Mouse (Mus musculus) hindbrain, embryonic 14.5 days (tissue): ENCODE measurements around the gene Svs5. TPM values are rescaled to one million over a fixed set of nuclear protein-coding genes. Genes with fewer than 3 reads are reported as not detected.
"Not testable (repeated sequence)": the region's sequence is repeated elsewhere in the genome, so short reads cannot be mapped to it uniquely, and the experiment has no call there.

ENCODE experiments used
- ATAC-seq: fragments of 200-750 bp; cut with Nextera tagmentation; 2 replicates; pipeline ENCODE4 v1.8.0; 2017; ENCODE audit warnings: moderate number of reproducible peaks, mild to moderate bottlenecking, moderate TSS enrichment, moderate library complexity; ENCODE audit not compliant: low FRiP score
- DNase-seq: peaks from one replicate; pipeline ENCODE4 v3.0.0-alpha.2; 2015; ENCODE audit warnings: low spot score
- H3K27ac ChIP-seq: fragments of 300-500 bp; sonication (generic); 2 replicates; pipeline ENCODE4 v1.5.1; 2014; ENCODE audit warnings: mild to moderate bottlenecking, moderate library complexity
- H3K27me3 ChIP-seq: fragments of 300-500 bp; sonication (generic); 2 replicates; pipeline ENCODE4 v1.6.1; 2014; ENCODE audit warnings: mild to moderate bottlenecking, low read length, mixed read lengths; ENCODE audit not compliant: control insufficient read depth, insufficient read depth
- H3K36me3 ChIP-seq: fragments of 300-500 bp; sonication (generic); replicated peaks from 2 replicates; pipeline ENCODE4 v1.6.1; 2014; ENCODE audit not compliant: control insufficient read depth, insufficient read depth
- H3K4me1 ChIP-seq: fragments of 300-500 bp; sonication (generic); replicated peaks from 2 replicates; pipeline ENCODE4 v1.6.1; 2014; ENCODE audit warnings: antibody characterized with exemption, low read length, mixed read lengths; ENCODE audit not compliant: control insufficient read depth, insufficient read depth
- H3K4me2 ChIP-seq: fragments of 300-500 bp; sonication (generic); replicated peaks from 2 replicates; pipeline ENCODE4 v1.6.1; 2014; ENCODE audit warnings: mild to moderate bottlenecking, moderate library complexity
- H3K4me3 ChIP-seq: fragments of 300-500 bp; sonication (generic); replicated peaks from 2 replicates; pipeline ENCODE4 v1.5.1; 2014; ENCODE audit warnings: mild to moderate bottlenecking, low read length
- H3K9ac ChIP-seq: fragments of 300-500 bp; sonication (generic); 2 replicates; pipeline ENCODE4 v1.6.1; 2014
- H3K9me3 ChIP-seq: fragments of 300-500 bp; sonication (generic); 2 replicates; pipeline ENCODE4 v1.6.1; 2016; ENCODE audit warnings: low read length; ENCODE audit not compliant: control insufficient read depth
- WGBS: fragments of 180-500 bp; shearing (Covaris S2); extraction: QIAGEN DNeasy Blood & Tissue Kit; methylation state at CpG from one replicate; pipeline ENCODE4 v1.1.7; 2014; 5-methylcytosine and 5-hydroxymethylcytosine counted together
- polyA plus RNA-seq: library from polyadenylated mRNA; unstranded; fragments of >200 nt; fragmentation: Nextera tagmentation; extraction: Ambion mirVana; gene quantifications from 2 replicates; pipeline ENCODE4 v1.2.1, GENCODE M21; 2014

Svs5 gene
- polyA plus RNA-seq = not detected in 2 replicates

GRCm38 (mm10) chr2:164332440-164332839 lies at the start of gene Svs5:
Svs5 (plus strand) TSS chr2:164332740.
- H3K4me1 ChIP-seq, H3K27me3 ChIP-seq, H3K27ac ChIP-seq, H3K9me3 ChIP-seq, H3K4me2 ChIP-seq, H3K4me3 ChIP-seq, H3K36me3 ChIP-seq, ATAC-seq, H3K9ac ChIP-seq, DNase-seq: not testable (repeated sequence)
- 80% methylated on average over 3 of the region's 3 CpGs for WGBS

GRCm38 (mm10) chr2:164288968-164289367 lies 43.6 kb upstream of the Svs5 start, which contains the start of gene Svs3a:
Svs3a (plus strand) TSS chr2:164289268.
- H3K27me3 ChIP-seq, H3K36me3 ChIP-seq, DNase-seq, H3K27ac ChIP-seq, H3K9me3 ChIP-seq, ATAC-seq, H3K9ac ChIP-seq, H3K4me3 ChIP-seq, H3K4me2 ChIP-seq, H3K4me1 ChIP-seq: not testable (repeated sequence)
- 79% methylated on average over 1 of the region's 1 CpGs for WGBS

- DNase-seq (no peak), ATAC-seq (no peak)
- H3K9ac ChIP-seq = no peak overlapping the region
- H3K4me1 ChIP-seq = no peaks in the 10 kb centered on the region
- no peak overlapping the region for H3K27ac ChIP-seq
- no peak overlapping the region for H3K4me2 ChIP-seq
- no peaks in the 10 kb centered on the region for H3K36me3 ChIP-seq
- WGBS = 86% methylated on average over 5 of the region's 5 CpGs
- no peaks in the 10 kb centered on the region for H3K9me3 ChIP-seq
- H3K4me3 ChIP-seq = no peak overlapping the region
- H3K27me3 ChIP-seq = no peaks in the 10 kb centered on the region
Measured at GRCm38 (mm10) chr2:164312599-164312998, 19.9 kb upstream of the Svs5 start.

GRCm38 (mm10) chr2:164315460-164315859 lies 17.1 kb upstream of the Svs5 start:
- not testable (repeated sequence) for H3K27ac ChIP-seq, H3K36me3 ChIP-seq, H3K4me2 ChIP-seq, H3K4me3 ChIP-seq, ATAC-seq, H3K9me3 ChIP-seq, H3K27me3 ChIP-seq, DNase-seq, H3K9ac ChIP-seq, H3K4me1 ChIP-seq

GRCm38 (mm10) chr2:164316451-164316850 lies 16.1 kb upstream of the Svs5 start, which contains the start of gene Svs6:
Svs6 (plus strand) TSS chr2:164316751.
- H3K27ac ChIP-seq, H3K9me3 ChIP-seq, H3K4me1 ChIP-seq, ATAC-seq, H3K27me3 ChIP-seq, DNase-seq, H3K4me3 ChIP-seq, H3K9ac ChIP-seq, H3K4me2 ChIP-seq, H3K36me3 ChIP-seq: not testable (repeated sequence)
- 72% methylated on average over 1 of the region's 1 CpGs for WGBS

- WGBS = 87% methylated on average over 6 of the region's 6 CpGs
- no peak overlapping the region for H3K4me3 ChIP-seq
- no peaks in the 10 kb centered on the region for H3K27me3 ChIP-seq
- H3K4me1 ChIP-seq = no peaks in the 10 kb centered on the region
- no peak for DNase-seq
- H3K36me3 ChIP-seq = no peaks in the 10 kb centered on the region
- no peak overlapping the region for H3K9ac ChIP-seq
- H3K4me2 ChIP-seq = no peak overlapping the region
- H3K9me3 ChIP-seq = no peaks in the 10 kb centered on the region
- no peak overlapping the region for H3K27ac ChIP-seq
- ATAC-seq = no peak
Measured at GRCm38 (mm10) chr2:164320983-164321382, 11.6 kb upstream of the Svs5 start.

GRCm38 (mm10) chr2:164343732-164344131 lies 11.2 kb downstream of the Svs5 start:
- H3K9ac ChIP-seq, H3K4me2 ChIP-seq, H3K9me3 ChIP-seq, H3K27ac ChIP-seq, ATAC-seq, H3K4me1 ChIP-seq, H3K36me3 ChIP-seq, DNase-seq, H3K27me3 ChIP-seq, H3K4me3 ChIP-seq: not testable (repeated sequence)
- WGBS = 67% methylated on average over 1 of the region's 1 CpGs

- DNase-seq, H3K27me3 ChIP-seq, H3K9ac ChIP-seq, H3K27ac ChIP-seq, ATAC-seq, H3K4me1 ChIP-seq, H3K36me3 ChIP-seq, H3K4me2 ChIP-seq, H3K4me3 ChIP-seq, H3K9me3 ChIP-seq: not testable (repeated sequence)
Measured at GRCm38 (mm10) chr2:164347697-164348096, 15.2 kb downstream of the Svs5 start.

- DNase-seq (no peak), ATAC-seq (no peak)
- Histone ChIP-seq H3K9me3 (no peaks in the 10 kb centered on the region), H3K27me3 (no peaks in the 10 kb centered on the region), H3K4me1 (no peaks in the 10 kb centered on the region), H3K4me3 (no peak overlapping the region), H3K27ac (no peak overlapping the region), H3K4me2 (no peak overlapping the region), H3K36me3 (no peaks in the 10 kb centered on the region), H3K9ac (no peak overlapping the region)
- 95% methylated on average over 3 of the region's 3 CpGs for WGBS
Measured at GRCm38 (mm10) chr2:164348980-164349379, 16.4 kb downstream of the Svs5 start.

GRCm38 (mm10) chr2:164352697-164353096 lies 20.2 kb downstream of the Svs5 start:
- H3K4me2 ChIP-seq = no peak overlapping the region
- H3K9me3 ChIP-seq = no peaks in the 10 kb centered on the region
- ATAC-seq = no peak
- no peak overlapping the region for H3K4me3 ChIP-seq
- H3K27me3 ChIP-seq = no peaks in the 10 kb centered on the region
- DNase-seq = no peak
- no peak overlapping the region for H3K27ac ChIP-seq
- no peaks in the 10 kb centered on the region for H3K4me1 ChIP-seq
- no peak overlapping the region for H3K9ac ChIP-seq
- H3K36me3 ChIP-seq = no peaks in the 10 kb centered on the region
- 91% methylated on average over 3 of the region's 3 CpGs for WGBS
